Mouse (Mus musculus) ovary, postnatal 14 days (tissue): ENCODE data around the gene Pkig.
"Not testable (repeated sequence)": the region's sequence is repeated elsewhere in the genome, so short reads cannot be mapped to it uniquely, and the experiment has no call there.

Source experiments
- DNase-seq: peaks from one replicate; pipeline ENCODE4 v3.0.0; 2022; ENCODE audit warnings: low spot score

Pkig gene

GRCm38 (mm10) chr2:163657975-163658886 is at the start of gene Pkig:
Gene Pkig (plus strand): TSS chr2:163658386.
- peak; percentile 74 for DNase-seq

DNA sequence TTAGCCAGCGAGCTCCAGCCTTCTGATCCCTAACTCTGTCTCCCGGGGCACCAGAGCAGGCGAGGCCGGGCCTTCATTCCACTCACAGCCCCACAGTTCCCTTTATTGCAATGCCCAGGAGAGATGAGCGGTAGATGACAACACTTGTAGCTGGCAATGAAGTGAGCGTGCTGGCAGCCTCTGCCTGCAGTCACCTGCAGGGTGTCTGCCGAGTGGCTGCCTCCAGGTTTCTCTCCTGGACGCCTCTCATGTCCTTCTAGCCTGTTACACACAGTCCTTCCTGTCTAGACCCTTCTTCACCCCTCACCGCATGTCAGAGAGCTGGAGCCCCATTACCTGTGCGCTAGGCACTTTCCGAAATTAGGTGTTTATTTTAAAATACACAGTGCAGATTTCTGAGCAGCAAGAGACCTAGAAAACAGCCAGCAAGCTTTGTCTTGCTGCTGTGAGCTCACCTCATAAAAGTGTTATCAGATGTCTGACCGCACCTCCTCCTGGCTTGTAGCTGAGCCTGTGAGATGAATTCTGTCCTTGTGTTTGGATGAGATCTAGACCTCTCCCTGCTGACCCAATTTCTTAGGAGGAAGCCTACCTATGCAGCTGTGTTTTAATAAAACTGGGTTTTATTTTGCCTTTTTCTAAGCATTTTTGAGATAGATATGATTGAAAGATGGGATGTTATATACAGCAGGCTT is 48.8 kb upstream of the Pkig start:
- DNase-seq = no peak

DNA sequence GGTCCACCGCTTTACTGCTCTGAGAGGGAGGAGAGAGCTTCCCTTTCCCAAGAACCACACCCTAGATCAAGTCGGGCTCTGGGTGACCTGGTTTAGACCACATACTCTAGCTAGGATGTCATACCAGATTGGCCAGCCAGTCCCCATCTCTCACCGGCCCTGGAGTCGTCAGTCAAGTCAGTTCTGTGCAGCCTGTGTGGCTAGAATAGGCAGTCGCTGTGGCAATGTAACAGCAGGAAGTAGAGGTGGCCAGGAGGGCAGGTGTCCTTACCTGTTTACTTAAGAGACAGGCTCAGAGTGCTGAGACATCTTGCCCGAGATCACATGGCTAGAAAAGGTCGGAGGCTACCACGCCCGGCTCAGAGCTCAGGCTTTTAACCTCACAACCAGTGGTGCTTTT is 47.0 kb upstream of the Pkig start:
- no peak for DNase-seq

- DNase-seq = no peak
These were observed 45.0 kb upstream of the Pkig start for GRCm38 (mm10) chr2:163613206-163613605.

DNA sequence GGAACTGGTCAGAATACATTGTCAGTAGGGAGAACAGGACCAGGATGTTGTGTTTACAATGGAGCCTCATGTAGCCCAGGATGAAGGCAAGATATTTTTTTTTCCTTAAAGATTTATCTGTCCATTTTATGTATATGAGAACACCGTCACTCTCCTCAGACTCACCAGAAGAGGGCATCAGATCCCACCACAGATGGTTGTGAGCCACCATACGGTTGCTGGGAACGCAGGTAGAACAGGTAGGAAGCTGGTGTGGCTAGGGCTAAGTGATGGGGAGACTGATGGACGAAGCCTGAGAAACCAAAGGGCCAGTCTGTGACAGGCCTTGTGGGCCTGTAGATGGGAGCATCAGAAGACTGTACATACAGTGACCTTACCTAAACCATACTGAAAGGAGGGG is 44.2 kb upstream of the Pkig start:
- no peak for DNase-seq

DNA sequence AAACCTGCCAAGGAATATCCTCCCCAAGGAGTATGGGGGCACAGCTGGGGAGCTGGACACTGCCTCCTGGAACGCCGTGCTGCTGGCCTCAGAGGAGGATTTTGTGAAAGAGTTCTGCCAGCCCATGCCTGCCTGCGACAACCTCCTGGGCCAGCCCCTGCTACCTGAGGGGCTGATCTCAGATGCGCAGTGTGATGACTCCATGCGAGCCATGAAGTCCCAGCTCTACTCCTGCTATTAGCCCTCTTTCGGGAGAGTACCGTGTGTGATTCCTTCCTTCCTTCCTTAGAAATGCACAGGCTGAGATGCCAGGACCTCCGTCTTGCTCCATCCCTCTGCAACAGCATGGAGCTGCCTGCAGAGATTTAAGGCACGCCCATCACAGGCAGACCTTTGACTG is 42.8 kb upstream of the Pkig start:
- DNase-seq = no peak

DNA sequence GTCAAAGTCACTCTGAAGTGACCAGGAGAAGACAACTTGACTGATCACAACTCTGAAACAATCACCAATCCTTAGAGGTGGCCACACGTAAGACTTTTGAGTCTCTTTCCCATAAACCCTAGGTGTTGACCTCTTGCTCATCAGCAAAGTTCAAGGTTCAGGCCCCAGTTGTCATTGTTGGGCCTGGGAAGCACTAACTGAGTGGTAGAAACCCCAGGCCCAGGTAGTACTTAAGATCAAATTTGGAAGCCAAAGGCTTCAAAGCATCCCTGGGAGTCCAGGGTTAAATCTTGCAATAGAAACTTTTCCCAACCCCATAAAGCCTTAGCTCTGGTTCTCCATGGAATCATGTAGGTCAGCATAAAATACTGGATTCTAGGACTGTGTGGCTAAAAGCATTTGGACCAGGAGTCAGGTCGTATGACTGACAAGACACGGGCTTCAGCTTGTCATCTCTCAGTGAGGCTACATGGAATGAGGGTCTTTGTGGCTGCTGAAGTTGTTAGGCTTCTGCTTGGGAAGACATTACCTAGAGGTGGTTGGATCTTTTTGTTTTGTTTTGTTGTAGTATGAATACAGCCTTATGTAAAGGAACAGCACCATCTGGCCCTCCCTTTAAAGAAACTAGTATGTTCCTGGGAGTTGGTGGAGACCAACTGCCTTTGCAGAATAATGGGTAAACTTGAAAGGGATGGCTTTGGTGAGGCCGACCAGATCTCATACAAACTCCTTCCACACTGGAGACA is 42.1 kb upstream of the Pkig start:
- DNase-seq = no peak

- DNase-seq = no peak
These were observed 41.4 kb upstream of the Pkig start for GRCm38 (mm10) chr2:163616652-163617227.

DNA sequence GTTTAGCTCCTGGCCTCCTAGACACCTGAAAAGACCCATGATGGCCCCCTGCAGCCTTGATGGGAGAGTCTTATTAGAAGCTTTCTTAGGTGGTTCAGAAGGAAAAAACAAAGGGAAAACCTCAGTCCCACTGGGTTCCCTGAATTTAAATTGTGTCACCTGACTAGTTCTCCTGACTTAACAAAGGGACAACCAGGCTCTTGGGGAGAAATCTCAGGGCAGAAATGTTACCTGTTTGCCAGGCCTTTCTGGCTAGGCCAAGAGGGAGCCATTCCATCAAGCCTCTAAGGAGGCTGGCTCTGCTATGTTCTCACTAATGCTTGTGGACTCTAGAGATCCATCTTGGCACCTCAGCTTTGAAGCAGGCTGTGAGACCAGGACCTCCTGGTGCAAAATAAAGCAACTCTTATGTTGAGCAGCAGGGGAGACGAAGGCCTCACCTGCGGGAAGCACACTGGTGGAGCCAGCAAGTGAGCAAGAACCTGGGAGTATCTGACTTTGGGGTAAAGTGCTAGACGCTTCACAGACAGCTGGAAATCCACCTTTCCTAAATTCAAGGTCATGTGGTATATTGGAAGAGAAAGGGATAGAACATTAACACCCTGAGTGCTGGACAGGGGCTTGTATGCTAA is 40.8 kb upstream of the Pkig start:
- DNase-seq = no peak

- DNase-seq = no peak
These were observed 40.3 kb upstream of the Pkig start for GRCm38 (mm10) chr2:163617874-163618273.

GRCm38 (mm10) chr2:163620451-163620850 is 37.7 kb upstream of the Pkig start:
- DNase-seq = no peak

DNA sequence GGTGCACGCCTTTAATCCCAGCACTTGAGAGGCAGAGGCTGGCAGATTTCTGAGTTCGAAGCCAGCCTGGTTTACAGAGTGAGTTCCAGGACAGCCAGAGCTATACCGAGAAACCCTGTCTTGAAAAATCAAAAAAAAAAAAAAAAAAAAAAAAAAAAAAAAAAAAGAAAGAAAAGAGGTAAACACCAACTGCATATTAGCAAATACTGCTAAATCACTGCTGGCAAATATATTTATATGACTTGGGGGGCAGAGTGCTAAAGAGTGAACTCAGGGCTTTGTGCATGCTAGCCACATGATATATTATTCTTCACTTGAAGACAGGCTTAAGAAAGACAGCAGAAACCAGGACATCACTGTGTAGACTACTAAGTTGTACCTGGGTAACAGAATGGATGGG is 36.8 kb upstream of the Pkig start:
- not testable (repeated sequence) for DNase-seq

DNA sequence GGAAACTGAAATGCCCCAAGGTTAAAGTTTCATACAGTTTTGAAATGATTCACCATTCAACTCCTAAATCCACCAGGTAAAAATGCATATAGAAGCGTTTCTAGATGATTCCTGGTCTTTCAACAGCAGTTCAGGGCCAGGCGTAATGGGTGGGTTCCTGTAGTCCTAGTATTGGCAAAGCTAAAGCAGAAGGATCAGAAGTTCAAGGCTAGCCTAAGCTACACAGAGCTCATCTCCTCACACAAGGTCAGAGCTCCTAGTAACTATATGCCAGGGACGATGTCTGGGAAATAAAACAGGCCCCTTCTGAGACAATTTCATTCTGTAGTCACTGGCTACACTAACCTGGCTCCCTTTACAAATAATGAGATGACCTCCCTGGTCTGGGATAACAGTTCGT is 27.0 kb upstream of the Pkig start:
- DNase-seq = no peak

GRCm38 (mm10) chr2:163631715-163632114 is 26.5 kb upstream of the Pkig start:
- no peak for DNase-seq

GRCm38 (mm10) chr2:163634211-163634610 is 24.0 kb upstream of the Pkig start:
- DNase-seq = no peak

- DNase-seq = no peak
These were observed 22.1 kb upstream of the Pkig start for GRCm38 (mm10) chr2:163636057-163636456.

DNA sequence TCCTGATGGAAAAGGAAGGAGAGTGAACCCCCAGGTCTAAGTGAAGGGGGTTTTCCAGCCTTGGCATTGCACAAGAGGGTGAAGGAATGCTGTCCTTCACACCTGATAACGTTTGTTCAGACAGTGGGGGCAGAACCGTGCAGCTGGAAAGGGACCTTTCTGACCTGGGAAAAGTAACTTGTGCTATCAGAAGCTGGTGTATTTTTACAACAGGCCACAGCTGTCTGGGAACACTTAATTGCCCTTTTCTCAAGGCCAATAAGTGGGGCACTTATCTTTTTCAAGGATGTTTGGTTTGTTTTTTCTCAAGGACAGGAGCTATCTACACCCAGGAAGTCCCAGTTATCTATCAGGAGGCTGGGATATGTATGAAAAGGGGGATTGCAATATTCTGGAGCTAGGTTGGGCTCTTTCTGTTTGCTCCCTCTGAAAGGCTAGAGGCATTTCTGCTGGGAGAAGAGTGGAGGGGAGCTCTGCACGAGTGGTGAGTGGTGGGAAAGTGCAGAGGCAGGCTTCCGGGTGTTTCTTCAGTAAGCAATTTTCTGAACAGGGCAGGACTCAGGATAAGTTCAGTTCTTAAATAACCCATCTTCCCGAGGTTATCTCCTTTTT is 20.4 kb upstream of the Pkig start:
- no peak for DNase-seq

GRCm38 (mm10) chr2:163640493-163640892 is 17.7 kb upstream of the Pkig start:
- DNase-seq = no peak

GRCm38 (mm10) chr2:163641681-163642080 is 16.5 kb upstream of the Pkig start:
- DNase-seq = no peak

- DNase-seq = no peak
These were observed 15.3 kb upstream of the Pkig start for GRCm38 (mm10) chr2:163642685-163643575.
